Mouse (Mus musculus) hindbrain, postnatal 0 days (tissue): ENCODE data around the gene Mylk2. TPM values are rescaled to one million over a fixed set of nuclear protein-coding genes. Genes with fewer than 3 reads are reported as not detected.

Experiments
- ATAC-seq: fragments of 200-750 bp; cut with Nextera tagmentation; 2 replicates; pipeline ENCODE4 v1.8.0; 2017; ENCODE audit warnings: mild to moderate bottlenecking, moderate TSS enrichment, moderate library complexity
- DNase-seq: peaks from one replicate; pipeline ENCODE4 v3.0.0-alpha.2; 2015; ENCODE audit warnings: low spot score
- H3K27ac ChIP-seq: fragments of 300-500 bp; sonication (generic); 2 replicates; pipeline ENCODE4 v1.5.1; 2014; ENCODE audit warnings: mild to moderate bottlenecking
- H3K27me3 ChIP-seq: fragments of 300-500 bp; sonication (generic); 2 replicates; pipeline ENCODE4 v1.6.1; 2014; ENCODE audit warnings: low read length, mixed read lengths; ENCODE audit not compliant: insufficient read depth
- H3K36me3 ChIP-seq: fragments of 300-500 bp; sonication (generic); 2 replicates; pipeline ENCODE4 v1.6.1; 2014; ENCODE audit warnings: low read length, mixed read lengths; ENCODE audit not compliant: insufficient read depth
- H3K4me1 ChIP-seq: fragments of 300-500 bp; sonication (generic); 2 replicates; pipeline ENCODE4 v1.6.1; 2014; ENCODE audit warnings: antibody characterized with exemption, low read length, mixed read lengths; ENCODE audit not compliant: insufficient read depth
- H3K4me2 ChIP-seq: fragments of 300-500 bp; sonication (generic); 2 replicates; pipeline ENCODE4 v1.6.1; 2014; ENCODE audit warnings: low read depth, mild to moderate bottlenecking, low read length, moderate library complexity, mixed read lengths
- H3K4me3 ChIP-seq: fragments of 300-500 bp; sonication (generic); 2 replicates; pipeline ENCODE4 v1.5.1; 2014; ENCODE audit warnings: low read length
- H3K9ac ChIP-seq: fragments of 300-500 bp; sonication (generic); replicated peaks from 2 replicates; pipeline ENCODE4 v1.6.1; 2014; ENCODE audit warnings: mild to moderate bottlenecking, low read length, moderate library complexity, mixed read lengths
- H3K9me3 ChIP-seq: fragments of 300-500 bp; sonication (generic); 2 replicates; pipeline ENCODE4 v1.6.1; 2016; ENCODE audit warnings: low read length, mixed read lengths
- CTCF ChIP-seq: IDR thresholded peaks from 2 replicates; pipeline ENCODE4 v1.5.1; 2016; ENCODE audit warnings: antibody characterized with exemption, control low read depth, low read depth
- WGBS: fragments of 180-500 bp; shearing (Covaris S2); extraction: QIAGEN DNeasy Blood & Tissue Kit; methylation state at CpG from one replicate; pipeline ENCODE4 v1.1.7; 2014; 5-methylcytosine and 5-hydroxymethylcytosine counted together
- polyA plus RNA-seq: library from polyadenylated mRNA; unstranded; fragments of >200 nt; fragmentation: Nextera tagmentation; extraction: Ambion mirVana; gene quantifications from 2 replicates; pipeline ENCODE4 v1.2.1, GENCODE M21; 2015
- total RNA-seq: library from RNA; depleted of rRNA; stranded (reverse); fragments of >200 nt; gene quantifications from 2 replicates; pipeline ENCODE4 v1.2.3, GENCODE M21; 2014

Mylk2 gene
- total and polyA plus RNA-seq, 2 experiments from 2014 or later, result 0.20 to 0.58 TPM

GRCm38 (mm10) chr2:152903586-152903985, 7.6 kb upstream of the Mylk2 start:
- Histone ChIP-seq H3K9ac (no peak overlapping the region), H3K4me3 (no peak overlapping the region), H3K9me3 (no peaks in the 10 kb centered on the region), H3K27me3 (no peaks in the 10 kb centered on the region), H3K4me2 (no peak overlapping the region), H3K27ac (no peak overlapping the region), H3K4me1 (peaks cover 5% of the 10 kb centered on the region; the same call in 1 of the 2 replicates), H3K36me3 (no peaks in the 10 kb centered on the region)
- TF ChIP-seq CTCF, result no peak
- DNase-seq (no peak), ATAC-seq (no peak)
- WGBS, result 63% methylated on average over 4 of the region's 4 CpGs

- peaks cover 5% of the 10 kb centered on the region; the same call in 1 of the 2 replicates for H3K4me1 ChIP-seq
- H3K9me3 ChIP-seq, result no peaks in the 10 kb centered on the region
- no peak for DNase-seq
- ATAC-seq, result no peak
- TF ChIP-seq CTCF, result no peak
- no peak overlapping the region for H3K27ac ChIP-seq
- H3K27me3 ChIP-seq, result no peaks in the 10 kb centered on the region
- H3K4me2 ChIP-seq, result no peak overlapping the region
- H3K36me3 ChIP-seq, result no peaks in the 10 kb centered on the region
- H3K4me3 ChIP-seq, result no peak overlapping the region
- H3K9ac ChIP-seq, result no peak overlapping the region
- 66% methylated on average over 5 of the region's 5 CpGs for WGBS
These were observed 7.0 kb upstream of the Mylk2 start for GRCm38 (mm10) chr2:152904127-152904643.

GRCm38 (mm10) chr2:152905036-152905829, 5.9 kb upstream of the Mylk2 start:
- H3K4me2 ChIP-seq, result no peak overlapping the region
- H3K4me1 ChIP-seq, result peaks cover 5% of the 10 kb centered on the region; the same call in 1 of the 2 replicates
- DNase-seq (no peak), ATAC-seq (no peak)
- TF ChIP-seq CTCF, result no peak
- H3K36me3 ChIP-seq, result no peaks in the 10 kb centered on the region
- H3K4me3 ChIP-seq, result no peak overlapping the region
- no peaks in the 10 kb centered on the region for H3K9me3 ChIP-seq
- no peak overlapping the region for H3K9ac ChIP-seq
- WGBS, result 69% methylated on average over 11 of the region's 11 CpGs
- H3K27me3 ChIP-seq, result no peaks in the 10 kb centered on the region
- H3K27ac ChIP-seq, result no peak overlapping the region

GRCm38 (mm10) chr2:152906274-152907037, 4.7 kb upstream of the Mylk2 start:
- WGBS, result 56% methylated on average over 9 of the region's 9 CpGs
- H3K4me1 ChIP-seq, result peaks cover 5% of the 10 kb centered on the region; the same call in 1 of the 2 replicates
- H3K9me3 ChIP-seq, result no peaks in the 10 kb centered on the region
- no peak overlapping the region for H3K4me2 ChIP-seq
- H3K27ac ChIP-seq, result no peak overlapping the region
- no peak overlapping the region for H3K9ac ChIP-seq
- H3K4me3 ChIP-seq, result no peak overlapping the region
- ATAC-seq, result no peak
- 0 out of 2 replicates have a peak, but pooled peaks cover 2% of the 10 kb centered on the region for H3K27me3 ChIP-seq
- no peak for TF ChIP-seq CTCF
- no peaks in the 10 kb centered on the region for H3K36me3 ChIP-seq
- DNase-seq, result no peak

GRCm38 (mm10) chr2:152907114-152907943, 3.8 kb upstream of the Mylk2 start:
- Histone ChIP-seq H3K9me3 (no peaks in the 10 kb centered on the region), H3K9ac (no peak overlapping the region), H3K36me3 (no peaks in the 10 kb centered on the region), H3K4me2 (no peak overlapping the region), H3K27me3 (0 out of 2 replicates have a peak, but pooled peaks cover 4% of the 10 kb centered on the region), H3K4me3 (no peak overlapping the region), H3K27ac (no peak overlapping the region), H3K4me1 (peaks cover 5% of the 10 kb centered on the region; the same call in 1 of the 2 replicates)
- DNase-seq (no peak), ATAC-seq (no peak)
- no peak for TF ChIP-seq CTCF
- WGBS, result 40% methylated on average over 14 of the region's 14 CpGs

GRCm38 (mm10) chr2:152909848-152910247, 1.3 kb upstream of the Mylk2 start:
- H3K4me1 ChIP-seq, result peaks cover 5% of the 10 kb centered on the region; the same call in 1 of the 2 replicates
- no peak overlapping the region for H3K4me3 ChIP-seq
- H3K36me3 ChIP-seq, result no peaks in the 10 kb centered on the region
- H3K27ac ChIP-seq, result no peak overlapping the region
- no peak for TF ChIP-seq CTCF
- no peak overlapping the region for H3K4me2 ChIP-seq
- 81% methylated on average over 6 of the region's 6 CpGs for WGBS
- DNase-seq (no peak), ATAC-seq (no peak)
- H3K9ac ChIP-seq, result no peak overlapping the region
- no peaks in the 10 kb centered on the region for H3K9me3 ChIP-seq
- peaks cover 8% of the 10 kb centered on the region; the same call in 1 of the 2 replicates for H3K27me3 ChIP-seq
